Mouse (Mus musculus): ENCODE data around the gene Olfr734.
A peak's percentile ranks its signal among the peaks of the same experiment; 100 is the strongest.

Olfr734 gene

GRCm38 (mm10) chr14:50326661-50327060 lies at the start of gene Olfr734:
Gene Olfr734 (minus strand): TSS chr14:50326761.
- no peak for DNase-seq (ENCODE audit: low read depth, low spot score)

- no peak for DNase-seq (ENCODE audit: low read depth, low spot score)
These were observed 37.0 kb upstream of the Olfr734 start for GRCm38 (mm10) chr14:50363561-50363960.

- DNase-seq (ENCODE audit: low read depth, low spot score) = no peak
These were observed 33.9 kb upstream of the Olfr734 start for GRCm38 (mm10) chr14:50360480-50360879.

GRCm38 (mm10) chr14:50357593-50357992 lies 31.0 kb upstream of the Olfr734 start, which contains the start of gene Tlr11:
Gene Tlr11 (plus strand): TSS chr14:50357914.
- DNase-seq (ENCODE audit: low read depth, low spot score) = no peak

- no peak for DNase-seq (ENCODE audit: low read depth, low spot score)
These were observed 30.2 kb upstream of the Olfr734 start for GRCm38 (mm10) chr14:50356725-50357124.

GRCm38 (mm10) chr14:50352438-50352837 lies 25.9 kb upstream of the Olfr734 start:
- peak; percentile 3 for DNase-seq (ENCODE audit: low read depth, low spot score)

GRCm38 (mm10) chr14:50348796-50349195 lies 22.2 kb upstream of the Olfr734 start, which contains the start of gene Olfr735:
Gene Olfr735 (minus strand): TSS chr14:50348872.
- DNase-seq (ENCODE audit: low read depth, low spot score) = no peak

GRCm38 (mm10) chr14:50301422-50301821 lies 25.1 kb downstream of the Olfr734 start, which contains the start of gene Olfr733:
Gene Olfr733 (minus strand): TSS chr14:50301522.
- no peak for DNase-seq (ENCODE audit: low read depth, low spot score)

- DNase-seq (ENCODE audit: low read depth, low spot score) = no peak
These were observed 42.5 kb downstream of the Olfr734 start, which contains the start of gene Olfr732 for GRCm38 (mm10) chr14:50284106-50284505. Gene Olfr732 (minus strand): TSS chr14:50284206.
